Mouse (Mus musculus): ENCODE data around the gene Grm3. TPM values are rescaled to one million over a fixed set of nuclear protein-coding genes. Genes with fewer than 3 reads are reported as not detected.

Grm3 gene
- polyA plus RNA-seq, 1 experiment from 2014 or later, result 0.04 TPM

DNA sequence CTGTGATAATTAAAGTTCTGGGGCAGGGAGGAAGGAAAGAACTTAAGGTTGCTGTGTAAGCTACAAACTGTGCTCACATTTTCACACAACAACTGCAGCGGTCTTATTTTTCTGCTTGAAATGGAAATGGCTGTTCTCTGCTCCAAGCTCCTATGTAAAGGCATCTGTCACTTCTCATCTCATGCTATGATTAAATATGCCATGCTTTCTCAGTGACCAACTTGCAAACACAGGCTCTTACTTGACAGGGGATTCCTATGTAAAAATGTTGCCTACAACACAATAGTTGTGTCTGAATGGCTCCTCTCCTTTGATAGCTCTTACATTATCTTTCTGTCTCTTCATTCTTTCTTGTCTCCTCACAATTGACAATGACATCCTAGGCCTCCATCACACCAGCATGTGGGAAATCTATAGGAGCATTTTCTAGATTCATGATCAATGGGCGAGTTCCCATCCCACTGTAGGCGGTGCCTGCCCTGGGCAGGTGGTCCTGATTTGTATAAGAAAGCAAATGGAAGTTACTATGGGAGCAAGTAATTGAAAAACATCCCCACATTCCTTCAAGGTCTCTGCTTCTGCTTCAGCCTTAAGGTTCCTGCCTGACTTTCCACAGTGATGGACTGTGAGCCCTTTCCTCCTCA lies 34.2 kb downstream of the Grm3 start:
- no peak overlapping the region for H3K4me2 ChIP-seq (replicated peaks; ENCODE audit: low read depth, low read length)
- H3K27me3 ChIP-seq (replicated peaks; ENCODE audit: insufficient read depth, low read length), result no peaks in the 10 kb centered on the region
- WGBS, result 49% methylated on average over 3 of the region's 3 CpGs
- no peak overlapping the region for H3K4me3 ChIP-seq (ENCODE audit: low read depth, low read length)
- no peaks in the 10 kb centered on the region for H3K9me3 ChIP-seq (ENCODE audit: low read length)
- ATAC-seq (no peak), DNase-seq (ENCODE audit: low spot score) (no peak)
- H3K9ac ChIP-seq (replicated peaks; ENCODE audit: low read depth), result no peak overlapping the region
- H3K36me3 ChIP-seq (ENCODE audit: insufficient read depth, low read length), result no peaks in the 10 kb centered on the region
- TF ChIP-seq EP300 (IDR thresholded peaks at IDR 0.05), result no peak
- TF ChIP-seq CTCF (IDR thresholded peaks at IDR 0.05), result no peak
- H3K4me1 ChIP-seq (ENCODE audit: insufficient read depth, low read depth, low read length), result no peaks in the 10 kb centered on the region
- H3K27ac ChIP-seq (ENCODE audit: low read length), result no peak overlapping the region

GRCm38 (mm10) chr5:9690192-9690591 lies 34.8 kb downstream of the Grm3 start:
- H3K36me3 ChIP-seq (ENCODE audit: insufficient read depth, low read length), result no peaks in the 10 kb centered on the region
- no peaks in the 10 kb centered on the region for H3K9me3 ChIP-seq (ENCODE audit: low read length)
- no peak overlapping the region for H3K27ac ChIP-seq (ENCODE audit: low read length)
- DNase-seq (ENCODE audit: low spot score) (no peak), ATAC-seq (no peak)
- no peaks in the 10 kb centered on the region for H3K4me1 ChIP-seq (ENCODE audit: insufficient read depth, low read depth, low read length)
- H3K4me2 ChIP-seq (replicated peaks; ENCODE audit: low read depth, low read length), result no peak overlapping the region
- WGBS, result 24% methylated on average over 1 of the region's 1 CpGs
- H3K9ac ChIP-seq (replicated peaks; ENCODE audit: low read depth), result no peak overlapping the region
- H3K4me3 ChIP-seq (ENCODE audit: low read depth, low read length), result no peak overlapping the region
- H3K27me3 ChIP-seq (replicated peaks; ENCODE audit: insufficient read depth, low read length), result no peaks in the 10 kb centered on the region
- TF ChIP-seq CTCF (IDR thresholded peaks at IDR 0.05) (no peak), EP300 (IDR thresholded peaks at IDR 0.05) (no peak)

DNA sequence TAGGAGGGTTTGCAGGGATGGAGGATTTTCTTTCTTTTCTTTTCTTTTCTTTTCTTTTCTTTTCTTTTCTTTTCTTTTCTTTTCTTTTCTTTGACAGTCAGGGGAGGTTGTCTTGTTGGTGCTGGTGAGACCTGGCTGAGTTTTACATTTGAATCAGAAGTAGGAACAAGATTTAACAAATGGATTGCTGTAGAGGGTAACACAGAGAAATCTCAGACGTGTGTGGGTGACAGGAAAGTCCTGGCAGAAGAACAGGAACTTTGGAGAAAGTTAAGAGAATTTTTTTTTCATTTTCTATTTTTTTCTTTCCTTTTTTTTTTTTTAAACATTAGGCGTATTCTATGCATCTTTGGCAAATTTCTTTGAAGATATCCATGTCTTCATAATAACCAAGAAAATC lies 41.8 kb downstream of the Grm3 start:
- TF ChIP-seq CTCF (IDR thresholded peaks at IDR 0.05), result no peak
- no peak for TF ChIP-seq EP300 (IDR thresholded peaks at IDR 0.05)
- Histone ChIP-seq H3K9me3 (ENCODE audit: low read length) (no peaks in the 10 kb centered on the region), H3K27me3 (replicated peaks; ENCODE audit: insufficient read depth, low read length) (no peaks in the 10 kb centered on the region), H3K36me3 (ENCODE audit: insufficient read depth, low read length) (no peaks in the 10 kb centered on the region), H3K4me3 (ENCODE audit: low read depth, low read length) (no peak overlapping the region), H3K4me1 (ENCODE audit: insufficient read depth, low read depth, low read length) (no peaks in the 10 kb centered on the region), H3K4me2 (replicated peaks; ENCODE audit: low read depth, low read length) (no peak overlapping the region), H3K9ac (replicated peaks; ENCODE audit: low read depth) (no peak overlapping the region), H3K27ac (ENCODE audit: low read length) (no peak overlapping the region)
- no peak for ATAC-seq
- 50% methylated on average over 2 of the region's 2 CpGs for WGBS
- DNase-seq (ENCODE audit: low spot score), result no peak

DNA sequence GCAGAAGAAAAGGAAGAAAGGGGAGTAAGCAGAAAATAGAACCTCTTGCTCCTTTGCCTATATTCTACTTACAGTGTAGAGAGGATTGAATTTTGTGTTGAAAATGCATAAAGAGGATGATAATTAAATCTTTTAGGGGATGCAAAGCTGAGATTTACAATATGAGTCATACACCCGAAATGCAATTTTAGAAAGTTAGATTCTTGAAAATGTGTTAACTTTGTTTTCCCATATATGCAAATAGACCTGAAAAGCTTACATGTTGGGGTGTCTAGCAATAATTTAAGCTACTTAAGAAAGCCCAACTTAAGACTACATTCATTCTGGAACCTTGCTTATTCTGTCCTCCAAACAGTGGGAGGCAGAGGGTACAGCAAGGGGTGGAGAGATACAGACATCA lies 56.0 kb downstream of the Grm3 start:
- no peaks in the 10 kb centered on the region for H3K27me3 ChIP-seq (replicated peaks; ENCODE audit: insufficient read depth, low read length)
- H3K4me2 ChIP-seq (replicated peaks; ENCODE audit: low read depth, low read length), result no peak overlapping the region
- no peak overlapping the region for H3K9ac ChIP-seq (replicated peaks; ENCODE audit: low read depth)
- no peak for ATAC-seq
- DNase-seq (ENCODE audit: low spot score), result no peak
- H3K4me1 ChIP-seq (ENCODE audit: insufficient read depth, low read depth, low read length), result no peaks in the 10 kb centered on the region
- no peaks in the 10 kb centered on the region for H3K36me3 ChIP-seq (ENCODE audit: insufficient read depth, low read length)
- WGBS, result 86% methylated on average over 1 of the region's 1 CpGs
- no peak overlapping the region for H3K27ac ChIP-seq (ENCODE audit: low read length)
- no peaks in the 10 kb centered on the region for H3K9me3 ChIP-seq (ENCODE audit: low read length)
- no peak for TF ChIP-seq EP300 (IDR thresholded peaks at IDR 0.05)
- TF ChIP-seq CTCF (IDR thresholded peaks at IDR 0.05), result no peak
- no peak overlapping the region for H3K4me3 ChIP-seq (ENCODE audit: low read depth, low read length)

DNA sequence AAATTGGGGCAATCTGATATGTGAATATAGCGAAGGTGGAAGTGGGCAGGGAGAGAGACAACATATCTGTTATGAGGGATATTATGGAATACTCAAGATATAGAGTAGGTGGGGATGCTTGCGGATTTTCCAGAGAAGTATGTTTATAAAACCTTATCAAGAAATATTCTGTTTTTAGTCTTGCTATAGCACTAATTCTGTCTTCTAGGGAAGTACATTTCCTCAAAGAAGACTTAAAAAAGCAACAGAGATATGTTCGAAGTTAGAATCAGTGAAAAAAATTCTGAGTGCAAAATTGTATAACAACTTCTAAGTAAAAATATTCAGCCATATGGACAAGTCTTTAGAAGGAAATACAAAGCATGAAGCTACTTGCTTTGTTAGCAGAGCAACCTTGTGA lies 61.6 kb downstream of the Grm3 start:
- no peak overlapping the region for H3K4me3 ChIP-seq (ENCODE audit: low read depth, low read length)
- H3K9ac ChIP-seq (replicated peaks; ENCODE audit: low read depth), result no peak overlapping the region
- H3K4me1 ChIP-seq (ENCODE audit: insufficient read depth, low read depth, low read length), result no peaks in the 10 kb centered on the region
- TF ChIP-seq EP300 (IDR thresholded peaks at IDR 0.05) (no peak), CTCF (IDR thresholded peaks at IDR 0.05) (no peak)
- H3K4me2 ChIP-seq (replicated peaks; ENCODE audit: low read depth, low read length), result no peak overlapping the region
- H3K27me3 ChIP-seq (replicated peaks; ENCODE audit: insufficient read depth, low read length), result no peaks in the 10 kb centered on the region
- WGBS, result 66% methylated on average over 3 of the region's 3 CpGs
- no peaks in the 10 kb centered on the region for H3K36me3 ChIP-seq (ENCODE audit: insufficient read depth, low read length)
- ATAC-seq (no peak), DNase-seq (ENCODE audit: low spot score) (no peak)
- no peak overlapping the region for H3K27ac ChIP-seq (ENCODE audit: low read length)
- H3K9me3 ChIP-seq (ENCODE audit: low read length), result no peaks in the 10 kb centered on the region

DNA sequence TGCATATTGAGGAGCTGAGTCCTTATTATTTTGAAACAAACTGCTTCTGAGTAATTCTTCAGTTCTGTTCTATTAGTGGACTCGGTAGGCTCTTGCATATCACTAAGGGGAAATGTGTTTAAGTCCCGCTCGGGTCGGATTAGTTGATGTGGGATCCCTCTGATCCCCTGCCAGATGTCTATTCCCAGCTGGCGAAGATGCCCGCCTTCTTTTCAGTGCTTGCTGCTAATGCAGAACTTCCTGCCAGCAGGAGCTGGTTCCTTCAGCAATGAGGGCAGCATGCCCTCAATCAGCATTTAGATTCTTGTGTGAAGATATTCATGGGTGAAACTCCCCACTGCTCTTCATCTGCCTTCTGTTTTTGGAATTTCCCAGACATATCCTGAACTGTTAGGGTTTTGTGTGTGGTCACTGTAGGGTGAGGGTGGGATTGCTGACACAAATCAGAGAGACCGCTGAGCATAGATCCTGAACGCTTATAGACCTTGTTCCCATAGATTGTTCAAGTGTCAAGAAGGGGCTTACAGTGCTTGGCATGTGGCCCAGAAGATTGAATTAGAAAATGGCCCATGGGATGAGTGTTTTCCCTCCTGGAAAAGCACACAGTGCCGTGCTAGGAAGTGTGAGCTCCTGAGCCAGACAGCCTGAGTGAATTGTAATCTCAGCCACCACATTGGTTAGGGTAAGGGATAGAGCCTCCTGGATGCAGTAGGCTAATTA lies 62.9 kb downstream of the Grm3 start:
- Histone ChIP-seq H3K27ac (ENCODE audit: low read length) (no peak overlapping the region), H3K9me3 (ENCODE audit: low read length) (no peaks in the 10 kb centered on the region), H3K4me2 (replicated peaks; ENCODE audit: low read depth, low read length) (no peak overlapping the region), H3K9ac (replicated peaks; ENCODE audit: low read depth) (no peak overlapping the region), H3K36me3 (ENCODE audit: insufficient read depth, low read length) (no peaks in the 10 kb centered on the region), H3K4me3 (ENCODE audit: low read depth, low read length) (no peak overlapping the region), H3K27me3 (replicated peaks; ENCODE audit: insufficient read depth, low read length) (no peaks in the 10 kb centered on the region), H3K4me1 (ENCODE audit: insufficient read depth, low read depth, low read length) (no peaks in the 10 kb centered on the region)
- no peak for ATAC-seq
- WGBS, result 47% methylated on average over 9 of the region's 9 CpGs
- TF ChIP-seq CTCF (IDR thresholded peaks at IDR 0.05) (no peak), EP300 (IDR thresholded peaks at IDR 0.05) (no peak)
- no peak for DNase-seq (ENCODE audit: low spot score)
